Mouse (Mus musculus) stomach, embryonic 14.5 days (tissue): ENCODE measurements around the gene 1700019D03Rik. TPM values are rescaled to one million over a fixed set of nuclear protein-coding genes. Genes with fewer than 3 reads are reported as not detected.
A peak's percentile ranks its signal among the peaks of the same experiment; 100 is the strongest.

Experiments used
- ATAC-seq: fragments of 200-750 bp; cut with Nextera tagmentation; 2 replicates; pipeline ENCODE4 v1.8.0; 2017; ENCODE audit warnings: low read depth, moderate TSS enrichment; ENCODE audit not compliant: insufficient number of reproducible peaks, insufficient read depth, low FRiP score
- H3K27ac ChIP-seq: fragments of 300-500 bp; sonication (generic); 2 replicates; pipeline ENCODE4 v1.5.1; 2014; ENCODE audit warnings: mild to moderate bottlenecking, low read length, moderate library complexity, mixed read lengths
- H3K27me3 ChIP-seq: fragments of 300-500 bp; sonication (generic); 2 replicates; pipeline ENCODE4 v1.6.1; 2014; ENCODE audit warnings: low read length, control low read depth, mixed read lengths; ENCODE audit not compliant: control insufficient read depth, insufficient read depth
- H3K36me3 ChIP-seq: fragments of 300-500 bp; sonication (generic); 2 replicates; pipeline ENCODE4 v1.6.1; 2014; ENCODE audit warnings: mild to moderate bottlenecking, control low read depth, low read length, moderate library complexity, mixed read lengths; ENCODE audit not compliant: control insufficient read depth, insufficient read depth
- H3K4me1 ChIP-seq: fragments of 300-500 bp; sonication (generic); 2 replicates; pipeline ENCODE4 v1.6.1; 2014; ENCODE audit warnings: low read length, control low read depth, mixed read lengths; ENCODE audit not compliant: control insufficient read depth, insufficient read depth
- H3K4me2 ChIP-seq: fragments of 300-500 bp; sonication (generic); replicated peaks from 2 replicates; pipeline ENCODE4 v1.6.1; 2014; ENCODE audit warnings: low read depth, low read length, control low read depth
- H3K4me3 ChIP-seq: fragments of 300-500 bp; sonication (generic); 2 replicates; pipeline ENCODE4 v1.5.1; 2014; ENCODE audit warnings: low read depth, low read length, control low read depth
- H3K9ac ChIP-seq: fragments of 300-500 bp; sonication (generic); replicated peaks from 2 replicates; pipeline ENCODE4 v1.6.1; 2014; ENCODE audit warnings: low read depth, mild to moderate bottlenecking, control low read depth, low read length, moderate library complexity, mixed read lengths
- H3K9me3 ChIP-seq: fragments of 300-500 bp; sonication (generic); 2 replicates; pipeline ENCODE4 v1.6.1; 2016; ENCODE audit warnings: low read depth, low read length, control low read depth; ENCODE audit not compliant: control insufficient read depth
- WGBS: fragments of 180-500 bp; shearing (Covaris S2); extraction: QIAGEN DNeasy Blood & Tissue Kit; methylation state at CpG from one replicate; pipeline ENCODE4 v1.1.7; 2014; 5-methylcytosine and 5-hydroxymethylcytosine counted together
- polyA plus RNA-seq: library from polyadenylated mRNA; unstranded; fragments of >200 nt; fragmentation: Nextera tagmentation; extraction: Ambion mirVana; gene quantifications from 2 replicates; pipeline ENCODE4 v1.2.1, GENCODE M21; 2014

The 1700019D03Rik gene
- polyA plus RNA-seq, 1 experiment from 2014 or later, result 6.2 TPM

DNA sequence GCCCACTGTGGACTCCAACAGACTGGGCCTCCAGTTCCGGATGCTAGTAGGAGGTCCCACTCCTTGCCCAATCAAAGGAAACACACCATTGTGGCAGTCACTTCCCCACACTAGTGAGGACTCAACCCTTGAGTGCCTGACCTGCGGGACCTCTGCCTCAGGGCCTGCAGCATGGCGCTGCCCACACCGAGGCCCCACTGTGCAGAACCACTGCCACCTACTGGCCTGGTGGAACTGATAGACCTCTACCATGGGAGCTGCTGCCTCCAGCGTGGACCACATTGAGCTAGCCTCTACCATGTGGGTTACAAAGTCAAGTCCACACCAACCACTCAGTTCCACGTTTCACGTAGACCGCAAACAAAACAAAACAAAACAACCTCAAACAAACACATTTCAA is 55.4 kb downstream of the 1700019D03Rik start:
- no peaks in the 10 kb centered on the region for H3K4me1 ChIP-seq
- H3K4me3 ChIP-seq, result no peak overlapping the region
- no peaks in the 10 kb centered on the region for H3K9me3 ChIP-seq
- H3K27ac ChIP-seq, result no peak overlapping the region
- no peak overlapping the region for H3K9ac ChIP-seq
- no peak for ATAC-seq
- H3K4me2 ChIP-seq, result no peak overlapping the region
- no peaks in the 10 kb centered on the region for H3K36me3 ChIP-seq
- 80% methylated on average over 8 of the region's 8 CpGs for WGBS
- no peaks in the 10 kb centered on the region for H3K27me3 ChIP-seq

DNA sequence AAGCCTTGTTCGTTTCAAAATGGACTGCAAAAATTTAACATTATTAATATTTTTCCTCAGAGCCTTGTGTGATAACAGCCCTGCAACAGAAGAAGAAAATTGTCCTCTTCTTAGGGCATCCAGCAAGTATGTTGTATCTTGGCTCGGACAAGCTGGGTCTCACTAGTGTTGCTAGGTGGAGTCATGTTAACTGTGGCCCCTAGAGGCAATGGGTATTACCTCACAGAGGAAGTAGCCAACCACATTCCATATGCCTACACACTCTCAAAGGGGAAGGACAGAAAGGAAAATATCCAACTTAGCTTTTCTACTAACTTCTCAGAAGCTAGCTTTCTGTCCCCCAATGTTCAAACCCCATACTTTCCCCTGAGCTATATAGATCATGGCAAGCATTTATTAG is 56.9 kb downstream of the 1700019D03Rik start:
- WGBS, result 78% methylated on average over 2 of the region's 2 CpGs
- no peak overlapping the region for H3K4me3 ChIP-seq
- H3K9me3 ChIP-seq, result no peaks in the 10 kb centered on the region
- ATAC-seq, result no peak
- no peaks in the 10 kb centered on the region for H3K4me1 ChIP-seq
- no peak overlapping the region for H3K27ac ChIP-seq
- H3K27me3 ChIP-seq, result no peaks in the 10 kb centered on the region
- H3K4me2 ChIP-seq, result no peak overlapping the region
- H3K36me3 ChIP-seq, result no peaks in the 10 kb centered on the region
- H3K9ac ChIP-seq, result no peak overlapping the region

DNA sequence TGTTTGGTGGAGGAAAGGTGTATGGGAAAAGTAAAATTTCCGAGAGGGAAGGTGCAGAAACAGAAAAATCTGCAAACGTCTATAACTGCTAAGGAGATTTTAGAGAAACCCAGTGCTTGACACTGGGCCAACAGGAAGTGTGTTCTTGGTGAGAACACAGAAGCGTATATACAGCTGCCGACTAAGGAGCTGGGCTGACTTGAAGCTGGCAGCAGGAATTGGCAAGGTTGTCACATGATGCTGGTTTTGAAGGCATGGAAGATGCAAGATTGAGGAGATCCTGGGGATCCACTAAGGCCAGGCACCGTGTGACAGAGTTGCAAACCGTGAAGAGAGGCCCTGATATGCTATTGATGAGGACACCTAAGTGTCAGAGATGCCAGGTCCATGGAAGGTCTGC is 59.8 kb downstream of the 1700019D03Rik start:
- Histone ChIP-seq H3K4me1 (no peaks in the 10 kb centered on the region), H3K36me3 (no peaks in the 10 kb centered on the region), H3K4me3 (no peak overlapping the region), H3K27ac (no peak overlapping the region), H3K9ac (no peak overlapping the region), H3K27me3 (no peaks in the 10 kb centered on the region), H3K4me2 (no peak overlapping the region), H3K9me3 (no peaks in the 10 kb centered on the region)
- ATAC-seq, result no peak
- 64% methylated on average over 6 of the region's 6 CpGs for WGBS

DNA sequence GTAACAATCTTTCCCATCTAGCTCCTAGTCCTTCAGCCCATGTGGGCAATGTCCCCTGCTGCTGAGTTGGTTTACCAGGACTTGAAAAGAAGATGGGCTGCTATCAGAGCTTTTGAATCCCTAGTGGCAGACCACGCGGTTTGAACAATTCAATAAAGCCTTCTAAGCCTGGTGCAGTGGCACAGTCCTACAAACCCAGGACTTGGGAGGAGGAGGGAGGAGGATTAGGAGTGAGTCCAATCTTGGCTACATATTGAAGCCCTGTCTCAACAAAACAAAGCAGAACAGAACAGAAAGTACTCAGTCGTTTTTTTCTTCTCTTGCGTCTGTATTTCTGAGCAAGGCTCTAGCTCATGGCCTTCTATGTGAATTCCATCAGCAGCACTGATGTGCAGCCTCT is 63.2 kb downstream of the 1700019D03Rik start:
- Histone ChIP-seq H3K27me3 (no peaks in the 10 kb centered on the region), H3K9ac (no peak overlapping the region), H3K9me3 (no peaks in the 10 kb centered on the region), H3K27ac (no peak overlapping the region), H3K4me1 (no peaks in the 10 kb centered on the region), H3K4me2 (no peak overlapping the region), H3K4me3 (no peak overlapping the region), H3K36me3 (no peaks in the 10 kb centered on the region)
- 67% methylated on average over 4 of the region's 4 CpGs for WGBS
- ATAC-seq, result no peak

DNA sequence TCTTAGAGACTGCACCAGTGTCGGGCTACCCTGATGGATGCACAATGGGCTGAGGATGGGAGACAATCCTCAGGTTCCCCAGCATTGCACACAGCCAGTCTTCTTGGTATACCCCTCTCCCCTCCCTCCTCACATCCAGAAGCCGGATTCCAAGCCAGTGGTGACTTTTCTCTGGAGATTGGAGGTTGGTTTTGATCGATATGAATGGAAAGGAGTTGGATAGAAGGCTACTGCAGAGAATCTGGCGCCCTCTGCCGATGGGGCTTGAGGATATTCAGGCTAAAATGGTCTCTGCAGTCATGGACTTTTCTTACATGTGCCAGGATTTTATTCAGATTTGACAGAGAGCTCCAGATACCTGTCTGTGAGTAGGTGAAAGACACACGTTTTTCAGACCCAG is 64.9 kb downstream of the 1700019D03Rik start:
- WGBS, result 39% methylated on average over 6 of the region's 6 CpGs
- no peaks in the 10 kb centered on the region for H3K27me3 ChIP-seq
- no peak overlapping the region for H3K4me3 ChIP-seq
- ATAC-seq, result no peak
- no peaks in the 10 kb centered on the region for H3K4me1 ChIP-seq
- no peaks in the 10 kb centered on the region for H3K36me3 ChIP-seq
- H3K27ac ChIP-seq, result no peak overlapping the region
- H3K9me3 ChIP-seq, result no peaks in the 10 kb centered on the region
- H3K4me2 ChIP-seq, result no peak overlapping the region
- H3K9ac ChIP-seq, result no peak overlapping the region

DNA sequence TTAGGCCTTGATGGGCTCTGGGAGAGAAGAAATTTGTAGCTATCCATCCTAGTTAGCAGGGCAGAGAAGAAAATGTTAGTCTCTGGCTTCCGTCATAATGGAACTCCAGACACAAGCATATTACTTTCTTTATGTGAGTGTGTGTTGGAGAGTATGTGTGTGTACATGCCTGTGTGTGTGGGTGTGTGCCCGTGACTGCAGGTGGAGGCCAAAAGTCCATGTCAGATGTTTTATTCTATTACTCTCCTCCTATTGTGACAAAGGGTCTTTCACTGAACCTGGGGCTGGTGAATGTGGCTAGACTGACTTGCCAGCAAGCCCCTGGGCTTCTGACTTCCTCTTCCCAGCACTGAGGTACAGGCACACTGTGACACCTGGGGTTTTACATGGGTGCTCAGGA is 65.5 kb downstream of the 1700019D03Rik start:
- H3K27me3 ChIP-seq, result no peaks in the 10 kb centered on the region

DNA sequence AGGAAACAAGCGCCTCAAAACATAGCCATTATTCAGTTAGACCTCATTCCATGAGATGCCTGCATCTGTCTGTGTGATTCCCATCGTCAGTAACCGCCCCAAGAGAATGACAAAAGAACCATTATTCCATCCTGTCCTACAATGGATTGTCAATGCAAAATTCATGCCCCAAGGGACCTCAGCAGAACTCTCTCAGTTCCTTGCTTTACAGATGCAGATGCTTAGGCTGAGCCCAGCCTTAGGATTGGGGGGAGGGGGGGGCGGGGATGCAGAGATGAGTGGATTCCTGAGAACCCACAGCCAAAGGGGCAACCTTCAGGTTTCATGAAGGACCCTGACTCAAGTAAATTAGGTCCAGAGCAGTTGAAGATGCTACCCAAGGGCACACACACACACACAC is 66.4 kb downstream of the 1700019D03Rik start:
- no peak overlapping the region for H3K9ac ChIP-seq
- H3K27me3 ChIP-seq, result no peaks in the 10 kb centered on the region
- H3K4me3 ChIP-seq, result peak overlapping the region; percentile 57; the same call in 1 of the 2 replicates
- H3K9me3 ChIP-seq, result no peaks in the 10 kb centered on the region
- H3K27ac ChIP-seq, result no peak overlapping the region
- H3K4me1 ChIP-seq, result no peaks in the 10 kb centered on the region
- ATAC-seq, result no peak
- 21% methylated on average over 4 of the region's 4 CpGs for WGBS
- H3K36me3 ChIP-seq, result no peaks in the 10 kb centered on the region
- peak overlapping the region; percentile 97 for H3K4me2 ChIP-seq

More for the DNA sequence above, 65.5 kb downstream of the 1700019D03Rik start:
- no peaks in the 10 kb centered on the region for H3K4me1 ChIP-seq
- no peak overlapping the region for H3K4me2 ChIP-seq
- no peak overlapping the region for H3K27ac ChIP-seq
- no peak overlapping the region for H3K4me3 ChIP-seq
- H3K9ac ChIP-seq, result no peak overlapping the region
- H3K36me3 ChIP-seq, result no peaks in the 10 kb centered on the region
- no peak for ATAC-seq
- no peaks in the 10 kb centered on the region for H3K9me3 ChIP-seq
- 79% methylated on average over 2 of the region's 2 CpGs for WGBS

DNA sequence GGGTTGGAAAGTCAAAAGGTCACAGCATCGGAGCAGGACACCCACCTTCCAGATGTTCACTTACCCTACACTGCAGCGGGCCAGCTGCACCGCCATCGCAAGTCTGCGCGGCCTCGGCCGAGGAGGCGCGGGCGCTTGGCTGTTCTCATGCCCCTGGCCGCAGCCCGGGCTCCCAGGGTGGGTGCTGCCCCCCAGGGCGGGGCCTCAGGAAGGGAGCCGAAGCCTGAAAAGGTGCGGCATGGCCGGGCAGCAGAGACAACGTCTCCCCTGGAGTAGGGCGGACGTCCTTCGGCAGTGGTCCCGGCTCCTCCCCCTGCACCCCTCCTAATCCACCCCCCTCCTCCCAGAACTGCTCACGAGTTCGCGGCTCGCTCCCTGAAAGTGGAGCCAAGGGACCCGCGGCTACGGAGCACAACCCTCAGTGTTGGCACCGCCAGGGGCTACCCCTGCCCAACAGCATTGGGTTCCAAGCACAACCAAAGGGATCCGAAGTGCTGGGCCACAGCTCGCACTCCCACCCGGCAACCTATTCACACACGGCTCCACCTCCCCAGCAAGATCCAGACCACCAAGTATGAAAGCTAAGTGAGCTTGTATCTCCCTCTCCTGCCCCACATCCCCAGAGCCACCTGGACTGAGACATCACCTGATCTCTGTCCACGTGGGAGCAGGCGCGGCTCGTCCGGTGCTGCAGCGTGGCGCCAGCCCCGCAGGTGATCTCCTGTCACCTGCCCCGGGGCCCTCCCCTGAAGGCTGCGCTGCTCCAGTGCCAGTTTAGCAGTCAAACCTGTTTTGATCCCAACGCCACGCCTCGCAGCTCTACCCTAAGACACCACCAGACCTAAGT is 67.2 kb downstream of the 1700019D03Rik start:
- peak; percentile 83 for ATAC-seq
- under 1% methylated on average over 46 of the region's 47 CpGs for WGBS

DNA sequence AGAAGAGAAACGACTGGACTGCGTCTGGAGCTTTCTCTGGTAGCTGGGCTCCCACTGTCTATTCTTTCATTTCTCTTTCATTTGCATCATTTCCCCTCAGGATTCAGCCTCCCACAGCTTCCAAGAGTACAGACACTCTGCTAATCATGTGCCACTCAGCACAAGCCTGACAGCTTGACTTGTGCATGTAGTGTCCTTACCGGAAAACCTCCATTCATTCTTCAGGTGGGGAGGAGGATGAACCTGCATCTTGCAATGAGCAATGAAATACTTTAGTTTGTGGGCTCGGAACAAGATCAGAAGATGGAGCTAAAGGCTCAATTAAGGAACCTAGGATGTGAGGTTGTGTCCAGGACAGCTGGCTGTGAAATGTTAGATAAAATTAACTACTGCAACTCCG is 67.8 kb downstream of the 1700019D03Rik start:
- no peak overlapping the region for H3K9ac ChIP-seq
- no peaks in the 10 kb centered on the region for H3K36me3 ChIP-seq
- no peaks in the 10 kb centered on the region for H3K4me1 ChIP-seq
- ATAC-seq, result no peak
- WGBS, result 6% methylated on average over 5 of the region's 5 CpGs
- H3K27me3 ChIP-seq, result no peaks in the 10 kb centered on the region
- H3K9me3 ChIP-seq, result no peaks in the 10 kb centered on the region
- no peak overlapping the region for H3K27ac ChIP-seq
- H3K4me2 ChIP-seq, result peak overlapping the region; percentile 97
- peak overlapping the region; percentile 57 for H3K4me3 ChIP-seq

More for the DNA sequence above, 67.2 kb downstream of the 1700019D03Rik start:
- H3K4me1 ChIP-seq, result no peaks in the 10 kb centered on the region
- H3K36me3 ChIP-seq, result no peaks in the 10 kb centered on the region
- H3K4me3 ChIP-seq, result peak overlapping the region; percentile 57
- H3K9ac ChIP-seq, result peak overlapping the region; percentile 38
- no peak overlapping the region for H3K27ac ChIP-seq
- no peaks in the 10 kb centered on the region for H3K9me3 ChIP-seq
- no peaks in the 10 kb centered on the region for H3K27me3 ChIP-seq
- peak overlapping the region; percentile 97 for H3K4me2 ChIP-seq
